Mouse (Mus musculus): Measurements from ENCODE around the gene Pax7.

DNA sequence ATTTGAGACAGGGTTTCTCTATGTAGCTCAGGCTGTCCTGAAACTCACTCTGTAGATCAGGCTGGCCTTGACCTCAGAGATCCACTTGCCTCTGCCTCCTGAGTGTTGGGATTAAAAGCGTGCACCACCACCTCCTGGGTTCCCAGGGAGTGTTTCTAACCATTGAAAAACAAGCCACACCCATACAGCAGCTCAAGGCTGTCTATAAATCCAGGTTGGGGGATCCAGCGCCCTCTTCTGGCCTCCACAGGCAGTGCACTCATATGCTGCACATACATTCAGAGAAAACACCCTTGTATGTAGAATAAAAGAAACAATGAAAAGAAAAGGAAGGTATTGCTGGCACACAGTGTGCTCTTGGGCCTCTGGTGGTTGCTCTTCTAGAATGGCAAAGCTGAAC lies 106.2 kb downstream of the Pax7 start:
- TF ChIP-seq POLR2A (IDR thresholded peaks at IDR 0.05; ENCODE audit: low read depth, low read length), result no peak
- no peak for TF ChIP-seq CTCF (IDR thresholded peaks at IDR 0.05; ENCODE audit: extremely low read depth, insufficient read length, insufficient replicate concordance, low read depth, low read length)
